Mouse (Mus musculus) 3T3-L1 (cell line): ENCODE data around the gene Arid1b.

Experiments used
- DNase-seq: peaks from one replicate; pipeline ENCODE4 v3.0.0-alpha.2; 2015; ENCODE audit warnings: low read depth, low spot score

The Arid1b gene

GRCm38 (mm10) chr17:5017065-5017464 lies 22.9 kb downstream of the Arid1b start:
- DNase-seq = no peak

GRCm38 (mm10) chr17:5021303-5022003 lies 27.3 kb downstream of the Arid1b start:
- no peak for DNase-seq

- DNase-seq = no peak
These were observed 27.9 kb downstream of the Arid1b start for GRCm38 (mm10) chr17:5022019-5022544.

- no peak for DNase-seq
These were observed 29.6 kb downstream of the Arid1b start for GRCm38 (mm10) chr17:5023745-5024144.

GRCm38 (mm10) chr17:5025400-5025799 lies 31.3 kb downstream of the Arid1b start:
- no peak for DNase-seq

GRCm38 (mm10) chr17:5026578-5026977 lies 32.4 kb downstream of the Arid1b start:
- peak; percentile 8 for DNase-seq

GRCm38 (mm10) chr17:5029148-5029547 lies 35.0 kb downstream of the Arid1b start:
- no peak for DNase-seq

GRCm38 (mm10) chr17:5030290-5030689 lies 36.2 kb downstream of the Arid1b start:
- DNase-seq = no peak

GRCm38 (mm10) chr17:5033346-5033745 lies 39.2 kb downstream of the Arid1b start:
- no peak for DNase-seq

GRCm38 (mm10) chr17:5034201-5034600 lies 40.1 kb downstream of the Arid1b start:
- DNase-seq = no peak

- no peak for DNase-seq
These were observed 42.2 kb downstream of the Arid1b start for GRCm38 (mm10) chr17:5036200-5036835.

- no peak for DNase-seq
These were observed 43.1 kb downstream of the Arid1b start for GRCm38 (mm10) chr17:5037199-5037598.

GRCm38 (mm10) chr17:5039826-5040225 lies 45.7 kb downstream of the Arid1b start:
- no peak for DNase-seq

GRCm38 (mm10) chr17:5043871-5044270 lies 49.7 kb downstream of the Arid1b start:
- no peak for DNase-seq

- DNase-seq = no peak
These were observed 51.5 kb downstream of the Arid1b start for GRCm38 (mm10) chr17:5045613-5046012.

GRCm38 (mm10) chr17:5047373-5047772 lies 53.2 kb downstream of the Arid1b start:
- no peak for DNase-seq

- no peak for DNase-seq
These were observed 56.1 kb downstream of the Arid1b start for GRCm38 (mm10) chr17:5050266-5050665.

GRCm38 (mm10) chr17:5050970-5051530 lies 56.9 kb downstream of the Arid1b start:
- no peak for DNase-seq

GRCm38 (mm10) chr17:5052091-5052799 lies 58.1 kb downstream of the Arid1b start:
- DNase-seq = no peak

GRCm38 (mm10) chr17:5052800-5053179 lies 58.7 kb downstream of the Arid1b start:
- no peak for DNase-seq

- DNase-seq = no peak
These were observed 59.1 kb downstream of the Arid1b start for GRCm38 (mm10) chr17:5053201-5053600.

GRCm38 (mm10) chr17:5055412-5055811 lies 61.3 kb downstream of the Arid1b start:
- no peak for DNase-seq
